Mouse (Mus musculus): ENCODE results near the gene Kdm5a. TPM values are rescaled to one million over a fixed set of nuclear protein-coding genes. Genes with fewer than 3 reads are reported as not detected.

The Kdm5a gene
- total and polyA plus RNA-seq, 3 experiments, result 20.8 to 35.8 (median 29.3) TPM

GRCm38 (mm10) chr6:120471991-120472441 is 108.1 kb downstream of the Kdm5a start:
- Histone ChIP-seq H3K4me1 (ENCODE audit: control insufficient read depth in 1 of 2, insufficient read depth in 2 of 2) (peaks cover 29 to 62% of the 10 kb centered on the region in 2 experiments), H3K9ac (ENCODE audit: insufficient read depth, low read depth) (peak overlapping the region; percentile 77), H3K4me3 (replicated peaks in 1 of 3; ENCODE audit: low read depth in 2 of 3, low read length in 2 of 3, poor library complexity in 1 of 3) (peak overlapping the region in 2 of 3 experiments; percentile 26 to 44), H3K27ac (ENCODE audit: insufficient read depth, low read depth) (peak overlapping the region; percentile 92), H3K4me2 (ENCODE audit: insufficient read depth, low read depth, poor library complexity, severe bottlenecking) (peak overlapping the region; percentile 52), H3K9me3 (replicated peaks; ENCODE audit: low read length) (no peaks in the 10 kb centered on the region), H3K27me3 (replicated peaks) (no peaks in the 10 kb centered on the region), H3K36me3 (replicated peaks in 1 of 2; ENCODE audit: control insufficient read depth in 1 of 2, insufficient read depth in 1 of 2, low read length in 1 of 2) (peaks cover 28 to 43% of the 10 kb centered on the region in 2 experiments), H3K79me2 (replicated peaks; ENCODE audit: control insufficient read depth, extremely low read depth, insufficient read depth, poor library complexity, severe bottlenecking) (peaks cover 32% of the 10 kb centered on the region)
- TF ChIP-seq MYC (IDR thresholded peaks at IDR 0.05; ENCODE audit: low read depth, low read length) (no peak), ETS1 (conservative IDR thresholded peaks at IDR 0.05; ENCODE audit: low read depth, low read length) (peak; percentile 78), MEF2A (IDR thresholded peaks at IDR 0.05; ENCODE audit: borderline replicate concordance, low read depth, low read length) (peak; percentile 81), ELF1 (IDR thresholded peaks at IDR 0.05; ENCODE audit: low read depth, low read length) (0 out of 2 replicates have a peak, but pooled peaks have one; percentile 17), USF2 (conservative IDR thresholded peaks at IDR 0.05; ENCODE audit: low read depth, low read length) (no peak)
- dilution Hi-C loops (cut with MboI; ENCODE audit: extremely low pct_ligation_motif_present, extremely low pct_unique_long_range_greater_than_20kb, low sequenced_read_pairs) (no loop called here), in situ Hi-C loops (cut with MboI; ENCODE audit: low pct_ligation_motif_present, low pct_unique_long_range_greater_than_20kb, low sequenced_read_pairs) (no loop called here)
- peak; percentile 68 for DNase-seq (ENCODE audit: extremely low read depth)

- dilution Hi-C loops (cut with MboI; ENCODE audit: extremely low pct_ligation_motif_present, extremely low pct_unique_long_range_greater_than_20kb, low sequenced_read_pairs) (no loop called here), in situ Hi-C loops (cut with MboI; ENCODE audit: low pct_ligation_motif_present, low pct_unique_long_range_greater_than_20kb, low sequenced_read_pairs) (no loop called here)
- peaks cover 33 to 48% of the 10 kb centered on the region in 2 experiments for H3K36me3 ChIP-seq (replicated peaks in 1 of 2; ENCODE audit: control insufficient read depth in 1 of 2, insufficient read depth in 1 of 2, low read length in 1 of 2)
- no peaks in the 10 kb centered on the region for H3K9me3 ChIP-seq (replicated peaks; ENCODE audit: low read length)
- no peaks in the 10 kb centered on the region for H3K27me3 ChIP-seq (replicated peaks)
- peaks cover 26 to 56% of the 10 kb centered on the region in 2 experiments for H3K4me1 ChIP-seq (ENCODE audit: control insufficient read depth in 1 of 2, insufficient read depth in 2 of 2)
- TF ChIP-seq RCOR1 (conservative IDR thresholded peaks at IDR 0.05; ENCODE audit: low read depth, low read length) (no peak), PAX5 (IDR thresholded peaks at IDR 0.05; ENCODE audit: low read length) (no peak), IRF4 (IDR thresholded peaks at IDR 0.05; ENCODE audit: low read depth, low read length) (no peak), JUN (IDR thresholded peaks at IDR 0.05; ENCODE audit: insufficient read depth, low read depth, low read length) (no peak), KAT2A (IDR thresholded peaks at IDR 0.05; ENCODE audit: insufficient replicate concordance, low read length) (no peak), ZC3H11A (IDR thresholded peaks at IDR 0.05; ENCODE audit: low read depth, low read length) (no peak), MXI1 (IDR thresholded peaks at IDR 0.05; ENCODE audit: low read depth, low read length) (no peak), CHD1 (IDR thresholded peaks at IDR 0.05; ENCODE audit: low read depth, low read length) (no peak), NELFE (IDR thresholded peaks at IDR 0.05; ENCODE audit: low read depth, low read length) (no peak), EP300 (IDR thresholded peaks at IDR 0.05; ENCODE audit: low read length) (no peak)
- H3K79me2 ChIP-seq (replicated peaks; ENCODE audit: control insufficient read depth, extremely low read depth, insufficient read depth, poor library complexity, severe bottlenecking), result peaks cover 27% of the 10 kb centered on the region
- no peak for DNase-seq (ENCODE audit: extremely low read depth)
- peak overlapping the region; percentile 52; the same call in 1 of the 2 replicates for H3K4me2 ChIP-seq (ENCODE audit: insufficient read depth, low read depth, poor library complexity, severe bottlenecking)
- H3K27ac ChIP-seq (ENCODE audit: insufficient read depth, low read depth), result peak overlapping the region; percentile 92
- H3K4me3 ChIP-seq (replicated peaks in 1 of 3; ENCODE audit: low read depth in 2 of 3, low read length in 2 of 3, poor library complexity in 1 of 3), result no peak overlapping the region
- peak overlapping the region; percentile 42; the same call in 1 of the 2 replicates for H3K9ac ChIP-seq (ENCODE audit: insufficient read depth, low read depth)
These were observed 108.7 kb downstream of the Kdm5a start for GRCm38 (mm10) chr6:120472455-120473140.
